Mouse (Mus musculus) limb, embryonic 14.5 days (tissue): Measurements from ENCODE around the gene Snap47. TPM values are rescaled to one million over a fixed set of nuclear protein-coding genes. Genes with fewer than 3 reads are reported as not detected.

Experiments
- ATAC-seq: fragments of 200-750 bp; cut with Nextera tagmentation; 2 replicates; pipeline ENCODE4 v1.8.0; 2017; ENCODE audit warnings: low read depth, moderate number of reproducible peaks, moderate TSS enrichment; ENCODE audit not compliant: low FRiP score
- DNase-seq: peaks from one replicate; pipeline ENCODE4 v3.0.0-alpha.2; 2015; ENCODE audit warnings: low spot score
- H3K27ac ChIP-seq: fragments of 300-500 bp; sonication (generic); replicated peaks from 2 replicates; pipeline ENCODE4 v1.5.1; 2014; ENCODE audit warnings: low read depth, mild to moderate bottlenecking, low read length, moderate library complexity, mixed read lengths
- H3K27me3 ChIP-seq: fragments of 300-500 bp; sonication (generic); 2 replicates; pipeline ENCODE4 v1.6.1; 2014; ENCODE audit warnings: low read length, mixed read lengths; ENCODE audit not compliant: control insufficient read depth, insufficient read depth
- H3K36me3 ChIP-seq: fragments of 300-500 bp; sonication (generic); 2 replicates; pipeline ENCODE4 v1.6.1; 2014; ENCODE audit warnings: mild to moderate bottlenecking, low read length, moderate library complexity, mixed read lengths; ENCODE audit not compliant: control insufficient read depth, insufficient read depth
- H3K4me1 ChIP-seq: fragments of 300-500 bp; sonication (generic); 2 replicates; pipeline ENCODE4 v1.6.1; 2014; ENCODE audit warnings: antibody characterized with exemption, low read length, mixed read lengths; ENCODE audit not compliant: control insufficient read depth, insufficient read depth
- H3K4me2 ChIP-seq: fragments of 300-500 bp; sonication (generic); replicated peaks from 2 replicates; pipeline ENCODE4 v1.6.1; 2014; ENCODE audit warnings: low read depth, mild to moderate bottlenecking, low read length, moderate library complexity; ENCODE audit not compliant: severe bottlenecking
- H3K4me3 ChIP-seq: fragments of 300-500 bp; sonication (generic); replicated peaks from 2 replicates; pipeline ENCODE4 v1.5.1; 2014; ENCODE audit warnings: low read length
- H3K9ac ChIP-seq: fragments of 300-500 bp; sonication (generic); 2 replicates; pipeline ENCODE4 v1.6.1; 2014; ENCODE audit warnings: mild to moderate bottlenecking, low read depth, low read length, moderate library complexity; ENCODE audit not compliant: severe bottlenecking
- H3K9me3 ChIP-seq: fragments of 300-500 bp; sonication (generic); 2 replicates; pipeline ENCODE4 v1.6.1; 2016; ENCODE audit warnings: low read length; ENCODE audit not compliant: control insufficient read depth
- POLR2A ChIP-seq: fragments of 200-500 bp; IDR thresholded peaks from 2 replicates; pipeline ENCODE4 v1.8.0; 2012; ENCODE audit warnings: inconsistent platforms, mild to moderate bottlenecking, moderate library complexity, borderline replicate concordance; ENCODE audit not compliant: insufficient read depth, insufficient read length; ENCODE audit errors: extremely low read depth
- WGBS: fragments of 180-500 bp; shearing (Covaris S2); extraction: QIAGEN DNeasy Blood & Tissue Kit; methylation state at CpG from one replicate; pipeline ENCODE4 v1.1.7; 2014; 5-methylcytosine and 5-hydroxymethylcytosine counted together
- polyA plus RNA-seq, 2 experiments: library from polyadenylated mRNA; depleted of rRNA in 1 of 2; stranded (reverse) in 1 of 2; unstranded in 1 of 2; fragments of >200 nt; fragmentation: Nextera tagmentation in 1 of 2; extraction: Ambion mirVana in 1 of 2; gene quantifications; 2 replicates each; pipeline versions ENCODE4 v1.2.1 to v1.2.3; 2012 to 2014

Snap47 gene
- polyA plus RNA-seq, 2 experiments: 94.2 to 127 TPM

DNA sequence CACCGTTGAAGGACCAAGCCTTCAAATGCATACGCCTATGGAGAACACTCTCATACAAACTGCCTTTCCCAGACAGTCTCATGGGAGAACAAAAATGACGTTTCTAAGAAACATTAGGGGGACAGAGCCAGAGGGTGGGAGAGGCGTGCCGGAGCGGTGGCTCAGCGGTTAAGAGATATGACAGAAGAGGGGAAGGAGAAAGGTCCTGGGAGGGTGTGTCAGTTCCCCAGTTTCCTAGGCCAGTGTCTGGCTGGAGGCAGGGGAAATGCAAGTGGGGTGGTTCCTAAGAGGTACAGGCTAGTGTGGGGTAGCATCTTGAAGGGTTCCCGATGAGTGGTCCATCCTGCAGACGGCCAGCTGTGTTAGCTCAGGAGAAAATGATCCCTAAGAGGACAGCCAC is 89.7 kb downstream of the Snap47 start:
- ATAC-seq (no peak), DNase-seq (no peak)
- Histone ChIP-seq H3K4me3 (no peak overlapping the region), H3K9ac (no peak overlapping the region), H3K4me1 (peaks cover 47% of the 10 kb centered on the region), H3K9me3 (no peaks in the 10 kb centered on the region), H3K27me3 (no peaks in the 10 kb centered on the region), H3K27ac (no peak overlapping the region), H3K4me2 (no peak overlapping the region), H3K36me3 (no peaks in the 10 kb centered on the region)
- no peak for TF ChIP-seq POLR2A
- WGBS: 86% methylated on average over 9 of the region's 9 CpGs

Other genes starting within 250 kb of the Snap47 start
- gene Mrpl55, start 248.7 kb downstream of the Snap47 start, polyA plus RNA-seq (2012; rRNA removed): 38.8 and 51.1 TPM in 2 replicates
- 81.0 and 85.2 TPM in 2 replicates for gene Mrpl55, start 248.7 kb downstream of the Snap47 start, polyA plus RNA-seq (2014; fragmentation: Nextera tagmentation; extraction: Ambion mirVana)
- gene 2310033P09Rik, start 242.9 kb downstream of the Snap47 start, polyA plus RNA-seq (2012; rRNA removed): 32.4 and 37.5 TPM in 2 replicates
- gene 2310033P09Rik, start 242.9 kb downstream of the Snap47 start, polyA plus RNA-seq (2014; fragmentation: Nextera tagmentation; extraction: Ambion mirVana): 28.9 and 30.0 TPM in 2 replicates
- gene Arf1, start 222.9 kb downstream of the Snap47 start, polyA plus RNA-seq (2012; rRNA removed): 690 and 777 TPM in 2 replicates
- 698 and 725 TPM in 2 replicates for gene Arf1, start 222.9 kb downstream of the Snap47 start, polyA plus RNA-seq (2014; fragmentation: Nextera tagmentation; extraction: Ambion mirVana)
- gene Wnt3a, start 160.4 kb downstream of the Snap47 start, polyA plus RNA-seq (2012; rRNA removed): 1.2 TPM in 2 replicates
- 1.3 and 1.7 TPM in 2 replicates for gene Wnt3a, start 160.4 kb downstream of the Snap47 start, polyA plus RNA-seq (2014; fragmentation: Nextera tagmentation; extraction: Ambion mirVana)
- gene Wnt9a, start 144.3 kb downstream of the Snap47 start, polyA plus RNA-seq (2012; rRNA removed): 11.8 and 15.0 TPM in 2 replicates
- 6.2 and 6.8 TPM in 2 replicates for gene Wnt9a, start 144.3 kb downstream of the Snap47 start, polyA plus RNA-seq (2014; fragmentation: Nextera tagmentation; extraction: Ambion mirVana)
- gene Prss38, start 75.5 kb downstream of the Snap47 start, polyA plus RNA-seq (2012; rRNA removed): 0.13 and 0.33 TPM in 2 replicates
- gene Prss38, start 75.5 kb downstream of the Snap47 start, polyA plus RNA-seq (2014; fragmentation: Nextera tagmentation; extraction: Ambion mirVana): not detected in 2 replicates
- gene Jmjd4, start 1.1 kb downstream of the Snap47 start, polyA plus RNA-seq (2012; rRNA removed): 11.5 and 12.7 TPM in 2 replicates
- gene Jmjd4, start 1.1 kb downstream of the Snap47 start, polyA plus RNA-seq (2014; fragmentation: Nextera tagmentation; extraction: Ambion mirVana): 11.7 and 12.6 TPM in 2 replicates
- gene Zfp867, start 21.3 kb upstream of the Snap47 start, polyA plus RNA-seq (2012; rRNA removed): 4.0 and 4.8 TPM in 2 replicates
- 10.7 and 11.7 TPM in 2 replicates for gene Zfp867, start 21.3 kb upstream of the Snap47 start, polyA plus RNA-seq (2014; fragmentation: Nextera tagmentation; extraction: Ambion mirVana)
- gene Zkscan17, start 75.6 kb upstream of the Snap47 start, polyA plus RNA-seq (2012; rRNA removed): 18.1 and 19.6 TPM in 2 replicates
- 19.5 and 21.5 TPM in 2 replicates for gene Zkscan17, start 75.6 kb upstream of the Snap47 start, polyA plus RNA-seq (2014; fragmentation: Nextera tagmentation; extraction: Ambion mirVana)
- gene Nlrp3, start 90.4 kb upstream of the Snap47 start, polyA plus RNA-seq (2012; rRNA removed): 0.57 and 0.58 TPM in 2 replicates
- 0.48 and 0.65 TPM in 2 replicates for gene Nlrp3, start 90.4 kb upstream of the Snap47 start, polyA plus RNA-seq (2014; fragmentation: Nextera tagmentation; extraction: Ambion mirVana)
- gene Olfr222, start 125.0 kb upstream of the Snap47 start, polyA plus RNA-seq (2012; rRNA removed): not detected in 2 replicates
- gene Olfr222, start 125.0 kb upstream of the Snap47 start, polyA plus RNA-seq (2014; fragmentation: Nextera tagmentation; extraction: Ambion mirVana): not detected in 2 replicates
- not detected in 2 replicates for gene Olfr223, start 142.1 kb upstream of the Snap47 start, polyA plus RNA-seq (2012; rRNA removed)
- not detected in 2 replicates for gene Olfr223, start 142.1 kb upstream of the Snap47 start, polyA plus RNA-seq (2014; fragmentation: Nextera tagmentation; extraction: Ambion mirVana)
- gene Mprip, start 210.1 kb upstream of the Snap47 start, polyA plus RNA-seq (2012; rRNA removed): 122 and 128 TPM in 2 replicates
- 87.1 and 99.6 TPM in 2 replicates for gene Mprip, start 210.1 kb upstream of the Snap47 start, polyA plus RNA-seq (2014; fragmentation: Nextera tagmentation; extraction: Ambion mirVana)